Mouse (Mus musculus): ENCODE data around the gene Dync1li2. TPM values are rescaled to one million over a fixed set of nuclear protein-coding genes. Genes with fewer than 3 reads are reported as not detected.

Gene Dync1li2
- polyA plus RNA-seq, 1 experiment from 2014 or later = 50.8 TPM

GRCm38 (mm10) chr8:104371121-104371520 is 71.7 kb downstream of the Dync1li2 start:
- Histone ChIP-seq H3K9me3 (no peaks in the 10 kb centered on the region), H3K4me1 (peaks cover 26% of the 10 kb centered on the region), H3K27me3 (ENCODE audit: insufficient read depth, poor library complexity, severe bottlenecking) (no peaks in the 10 kb centered on the region), H3K27ac (no peak overlapping the region), H3K4me3 (no peak overlapping the region), H3K36me3 (peaks cover 4% of the 10 kb centered on the region; the same call in 1 of the 2 replicates)
- no peak for DNase-seq (ENCODE audit: low spot score)
- WGBS = 82% methylated on average over 6 of the region's 6 CpGs

GRCm38 (mm10) chr8:104370071-104370470 is 72.8 kb downstream of the Dync1li2 start:
- H3K27ac ChIP-seq = no peak overlapping the region
- H3K36me3 ChIP-seq = peaks cover 9% of the 10 kb centered on the region; the same call in 1 of the 2 replicates
- peaks cover 19% of the 10 kb centered on the region for H3K4me1 ChIP-seq
- no peak overlapping the region for H3K4me3 ChIP-seq
- no peak for DNase-seq (ENCODE audit: low spot score)
- no peaks in the 10 kb centered on the region for H3K9me3 ChIP-seq
- H3K27me3 ChIP-seq (ENCODE audit: insufficient read depth, poor library complexity, severe bottlenecking) = no peaks in the 10 kb centered on the region
- 76% methylated on average over 6 of the region's 6 CpGs for WGBS

- H3K4me1 ChIP-seq = peaks cover 14% of the 10 kb centered on the region
- WGBS = 84% methylated on average over 12 of the region's 12 CpGs
- no peak for DNase-seq (ENCODE audit: low spot score)
- peaks cover 9% of the 10 kb centered on the region; the same call in 1 of the 2 replicates for H3K36me3 ChIP-seq
- H3K4me3 ChIP-seq = no peak overlapping the region
- H3K27ac ChIP-seq = no peak overlapping the region
- H3K9me3 ChIP-seq = no peaks in the 10 kb centered on the region
- H3K27me3 ChIP-seq (ENCODE audit: insufficient read depth, poor library complexity, severe bottlenecking) = no peaks in the 10 kb centered on the region
Measured at GRCm38 (mm10) chr8:104369591-104369990, 73.3 kb downstream of the Dync1li2 start.

Other genes with a start within 250 kb of the Dync1li2 start
- gene Tk2, start 194.5 kb downstream of the Dync1li2 start, polyA plus RNA-seq (2016; fragmentation: Nextera tagmentation; extraction: Ambion mirVana) = 13.0 and 17.3 TPM in 2 replicates
- gene Cklf, start 192.2 kb downstream of the Dync1li2 start, polyA plus RNA-seq (2016; fragmentation: Nextera tagmentation; extraction: Ambion mirVana) = 31.1 and 36.2 TPM in 2 replicates
- gene Cmtm2a, start 149.9 kb downstream of the Dync1li2 start, polyA plus RNA-seq (2016; fragmentation: Nextera tagmentation; extraction: Ambion mirVana) = not detected in 2 replicates
- not detected in 2 replicates for gene Gm45711, start 133.0 kb downstream of the Dync1li2 start, polyA plus RNA-seq (2016; fragmentation: Nextera tagmentation; extraction: Ambion mirVana)
- gene Cmtm1, start 132.9 kb downstream of the Dync1li2 start, polyA plus RNA-seq (2016; fragmentation: Nextera tagmentation; extraction: Ambion mirVana) = not detected in 2 replicates
- gene Gm11020, start 121.5 kb downstream of the Dync1li2 start, polyA plus RNA-seq (2016; fragmentation: Nextera tagmentation; extraction: Ambion mirVana) = not detected in 2 replicates
- not detected in 2 replicates for gene Cmtm2b, start 120.8 kb downstream of the Dync1li2 start, polyA plus RNA-seq (2016; fragmentation: Nextera tagmentation; extraction: Ambion mirVana)
- 86.9 and 103 TPM in 2 replicates for gene Cmtm3, start 103.6 kb downstream of the Dync1li2 start, polyA plus RNA-seq (2016; fragmentation: Nextera tagmentation; extraction: Ambion mirVana)
- 1.1 and 1.7 TPM in 2 replicates for gene Cmtm4, start 47.2 kb downstream of the Dync1li2 start, polyA plus RNA-seq (2016; fragmentation: Nextera tagmentation; extraction: Ambion mirVana)
- 0.16 and 0.21 TPM in 2 replicates for gene Terb1, start 66.9 kb upstream of the Dync1li2 start, polyA plus RNA-seq (2016; fragmentation: Nextera tagmentation; extraction: Ambion mirVana)
- 91.2 and 95.6 TPM in 2 replicates for gene Nae1, start 91.6 kb upstream of the Dync1li2 start, polyA plus RNA-seq (2016; fragmentation: Nextera tagmentation; extraction: Ambion mirVana)
- 0.90 and 2.3 TPM in 2 replicates for gene Car7, start 91.6 kb upstream of the Dync1li2 start, polyA plus RNA-seq (2016; fragmentation: Nextera tagmentation; extraction: Ambion mirVana)
- 10.9 and 11.0 TPM in 2 replicates for gene Pdp2, start 148.4 kb upstream of the Dync1li2 start, polyA plus RNA-seq (2016; fragmentation: Nextera tagmentation; extraction: Ambion mirVana)
- 8.0 and 21.0 TPM in 2 replicates for gene Cdh16, start 181.3 kb upstream of the Dync1li2 start, polyA plus RNA-seq (2016; fragmentation: Nextera tagmentation; extraction: Ambion mirVana)
- gene Rrad, start 188.3 kb upstream of the Dync1li2 start, polyA plus RNA-seq (2016; fragmentation: Nextera tagmentation; extraction: Ambion mirVana) = 200 and 322 TPM in 2 replicates
- 198 and 244 TPM in 2 replicates for gene Ciao2b, start 198.9 kb upstream of the Dync1li2 start, polyA plus RNA-seq (2016; fragmentation: Nextera tagmentation; extraction: Ambion mirVana)